Mouse (Mus musculus) erythroblast, embryonic 14.5 days (primary cell): ENCODE measurements at regions not wholly inside any gene's neighbourhood (a gene's known extent, or its start where the extent isn't known, plus 50 kb on each side); places are given as distances from the start of the nearest gene placed in this dataset.

Experiments used
- GATA1 ChIP-seq: IDR thresholded peaks from 2 replicates; pipeline ENCODE4 v1.6.1; 2012; ENCODE audit warnings: low read length, inconsistent platforms, mixed read lengths
- TAL1 ChIP-seq: IDR thresholded peaks from 3 replicates; pipeline ENCODE4 v1.6.1; 2012; ENCODE audit warnings: low read length, inconsistent platforms, mixed read lengths

GRCm38 (mm10) chr7:119256916-119257315 is 72.5 kb upstream of the Gpr139 start:
- TF ChIP-seq GATA1 (no peak), TAL1 (no peak)
